Mouse (Mus musculus): ENCODE data around the gene Vti1a. TPM values are rescaled to one million over a fixed set of nuclear protein-coding genes. Genes with fewer than 3 reads are reported as not detected.

The Vti1a gene
- polyA plus RNA-seq, 1 experiment from 2014 or later, result 17.9 TPM

DNA sequence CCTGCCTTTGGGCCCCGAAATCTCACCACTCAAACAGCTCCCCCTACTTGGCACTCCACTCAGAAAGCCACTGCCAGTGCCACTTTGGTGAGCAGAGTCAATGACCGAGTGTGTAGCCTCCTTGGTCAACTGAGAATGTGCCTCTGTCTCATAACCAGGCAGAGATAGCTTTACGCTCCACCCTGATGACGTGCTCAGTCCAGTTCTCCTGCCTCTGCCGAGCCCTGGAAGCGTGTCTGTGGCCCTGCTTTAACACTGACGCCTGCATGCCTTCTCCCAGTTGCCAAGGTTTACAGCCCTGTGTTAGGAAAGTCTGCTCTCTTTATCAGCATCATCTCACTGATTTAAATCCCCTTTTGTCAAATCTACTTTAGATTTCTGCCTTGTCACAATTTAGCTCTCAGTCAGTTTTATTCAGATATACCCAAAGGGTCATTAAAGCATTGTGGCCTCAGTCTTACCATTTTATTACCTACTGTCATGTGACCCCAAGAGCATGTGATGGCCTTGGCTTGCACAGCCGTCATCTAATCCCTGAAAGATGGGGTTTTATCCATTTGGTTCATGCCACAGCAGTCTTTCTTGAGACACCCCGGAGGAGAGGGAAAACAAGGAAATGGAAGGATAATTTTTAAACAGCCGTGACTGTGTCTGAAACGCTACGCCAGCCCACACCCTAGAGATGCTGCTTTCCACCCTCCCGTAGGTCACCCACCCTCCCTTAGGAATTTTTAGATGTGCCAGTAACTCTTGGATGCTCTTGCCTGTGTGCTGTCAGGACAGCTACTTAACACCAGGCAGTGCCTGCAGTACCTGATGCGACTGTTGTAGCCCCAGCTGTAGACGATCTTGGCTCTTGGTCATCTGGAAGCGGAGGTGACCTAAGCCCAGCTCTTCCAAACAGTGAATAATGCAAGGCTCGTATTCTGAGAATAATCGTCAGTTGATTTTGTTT lies 269.5 kb downstream of the Vti1a start:
- ATAC-seq, result no peak
- H3K4me3 ChIP-seq (ENCODE audit: low read depth, low read length), result no peak overlapping the region

DNA sequence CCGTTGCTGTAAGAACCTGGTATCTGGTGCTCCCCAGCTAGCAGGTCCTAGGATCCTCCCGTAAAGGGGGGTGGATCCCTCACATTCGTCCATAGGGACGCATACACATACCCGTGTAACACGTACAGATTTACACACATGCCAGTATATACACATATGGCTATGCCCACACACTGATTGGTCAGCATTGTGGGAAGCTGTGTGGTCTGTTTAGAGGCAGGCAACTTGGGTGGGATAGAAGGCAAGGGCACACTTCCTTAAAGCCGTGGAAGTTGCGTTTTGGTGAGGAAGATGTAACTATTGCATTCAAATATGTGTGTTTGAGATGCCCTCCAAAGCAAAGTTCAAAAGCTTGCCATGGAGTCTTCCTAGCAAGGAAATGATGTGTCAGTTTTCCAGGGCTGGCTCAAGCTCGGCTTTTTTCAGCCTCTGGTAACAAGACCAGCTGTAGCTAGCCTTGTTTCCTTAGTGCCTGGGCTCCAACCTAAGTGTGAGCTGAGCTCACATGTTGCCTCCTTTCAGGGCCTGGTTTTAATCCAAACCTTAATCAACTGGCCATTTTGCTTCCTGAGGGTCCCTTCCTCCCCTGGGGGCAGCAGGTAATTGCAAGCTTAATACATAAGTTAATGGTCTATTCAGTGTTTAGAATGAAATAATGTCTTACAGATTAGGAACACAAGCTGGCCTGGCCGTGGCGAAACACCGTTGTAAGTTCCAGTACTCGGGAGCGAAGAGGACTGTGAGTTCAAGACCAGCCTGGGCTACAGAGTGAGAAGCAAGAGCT lies 271.7 kb downstream of the Vti1a start:
- no peak overlapping the region for H3K9ac ChIP-seq (replicated peaks; ENCODE audit: low read depth)
- no peaks in the 10 kb centered on the region; the same call in 1 of the 2 replicates for H3K4me1 ChIP-seq (ENCODE audit: insufficient read depth, low read depth, low read length)
- ATAC-seq, result no peak
- no peak overlapping the region for H3K27ac ChIP-seq (ENCODE audit: low read length)
- no peaks in the 10 kb centered on the region for H3K27me3 ChIP-seq (replicated peaks; ENCODE audit: insufficient read depth, low read length)
- no peaks in the 10 kb centered on the region for H3K36me3 ChIP-seq (ENCODE audit: insufficient read depth, low read length)
- H3K9me3 ChIP-seq (ENCODE audit: low read length), result no peaks in the 10 kb centered on the region
- H3K4me2 ChIP-seq (replicated peaks; ENCODE audit: low read depth, low read length), result no peak overlapping the region
- no peak for TF ChIP-seq EP300 (IDR thresholded peaks at IDR 0.05)
- no peak for TF ChIP-seq CTCF (IDR thresholded peaks at IDR 0.05)
- no peak for DNase-seq (ENCODE audit: low spot score)
- 80% methylated on average over 14 of the region's 14 CpGs for WGBS
- no peak overlapping the region for H3K4me3 ChIP-seq (ENCODE audit: low read depth, low read length)

More for the DNA sequence above, 269.5 kb downstream of the Vti1a start:
- H3K9me3 ChIP-seq (ENCODE audit: low read length), result no peaks in the 10 kb centered on the region
- WGBS, result 58% methylated on average over 18 of the region's 18 CpGs
- no peaks in the 10 kb centered on the region for H3K27me3 ChIP-seq (replicated peaks; ENCODE audit: insufficient read depth, low read length)
- H3K9ac ChIP-seq (replicated peaks; ENCODE audit: low read depth), result no peak overlapping the region
- no peaks in the 10 kb centered on the region for H3K36me3 ChIP-seq (ENCODE audit: insufficient read depth, low read length)
- H3K4me1 ChIP-seq (ENCODE audit: insufficient read depth, low read depth, low read length), result no peaks in the 10 kb centered on the region
- TF ChIP-seq EP300 (IDR thresholded peaks at IDR 0.05), result no peak
- TF ChIP-seq CTCF (IDR thresholded peaks at IDR 0.05), result no peak
- no peak for DNase-seq (ENCODE audit: low spot score)
- H3K27ac ChIP-seq (ENCODE audit: low read length), result no peak overlapping the region
- no peak overlapping the region for H3K4me2 ChIP-seq (replicated peaks; ENCODE audit: low read depth, low read length)

DNA sequence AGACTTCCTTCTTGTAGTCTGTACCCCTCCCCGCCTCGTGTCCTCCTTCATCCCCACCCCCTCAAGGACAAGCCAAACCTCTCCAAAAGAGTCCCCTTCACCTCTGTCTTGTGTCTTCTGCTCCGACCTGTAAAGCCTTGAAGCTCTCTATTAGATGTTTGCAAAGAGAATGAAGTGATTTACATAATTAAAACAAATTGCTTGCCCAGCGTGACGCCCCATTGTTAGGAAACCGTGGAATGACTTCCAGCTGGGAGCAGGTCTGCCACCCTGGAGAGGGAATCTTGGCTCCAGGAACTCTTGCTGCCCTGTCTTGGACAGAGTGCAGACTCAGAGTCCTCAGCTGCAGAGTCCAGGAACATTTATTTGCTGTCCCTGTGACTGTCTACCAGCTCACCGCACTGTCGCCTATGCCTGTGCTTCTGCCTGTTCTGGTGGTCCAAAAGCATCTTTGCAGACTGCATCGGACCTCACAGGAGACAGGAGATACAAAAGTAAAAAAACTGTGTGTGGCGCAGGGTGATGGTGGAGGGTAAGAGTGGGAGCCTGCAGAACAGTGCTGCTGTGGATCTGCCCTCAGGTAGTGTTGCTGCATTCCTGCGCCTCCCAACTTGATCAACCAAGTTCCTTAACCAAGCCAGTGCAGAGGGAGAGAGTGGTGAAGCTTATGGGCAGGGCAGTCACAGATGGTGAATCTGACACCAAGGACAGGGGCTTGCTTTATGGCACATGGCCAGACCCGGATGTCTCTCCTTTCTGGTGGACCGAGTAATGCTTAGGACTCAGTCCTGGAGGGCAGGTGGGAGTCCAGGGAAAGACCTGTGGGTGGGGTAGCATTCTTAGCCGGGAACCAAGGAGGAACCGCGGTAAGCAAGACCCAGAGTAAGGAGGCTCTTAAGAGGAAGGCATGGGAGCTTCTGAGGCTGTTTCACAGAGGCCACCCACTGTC lies 273.1 kb downstream of the Vti1a start:
- no peak overlapping the region for H3K4me2 ChIP-seq (replicated peaks; ENCODE audit: low read depth, low read length)
- no peaks in the 10 kb centered on the region for H3K27me3 ChIP-seq (replicated peaks; ENCODE audit: insufficient read depth, low read length)
- no peaks in the 10 kb centered on the region for H3K9me3 ChIP-seq (ENCODE audit: low read length)
- DNase-seq (ENCODE audit: low spot score) (no peak), ATAC-seq (no peak)
- no peaks in the 10 kb centered on the region; the same call in 1 of the 2 replicates for H3K4me1 ChIP-seq (ENCODE audit: insufficient read depth, low read depth, low read length)
- no peak overlapping the region for H3K4me3 ChIP-seq (ENCODE audit: low read depth, low read length)
- H3K36me3 ChIP-seq (ENCODE audit: insufficient read depth, low read length), result no peaks in the 10 kb centered on the region
- H3K27ac ChIP-seq (ENCODE audit: low read length), result no peak overlapping the region
- no peak overlapping the region for H3K9ac ChIP-seq (replicated peaks; ENCODE audit: low read depth)
- 65% methylated on average over 16 of the region's 16 CpGs for WGBS
- no peak for TF ChIP-seq EP300 (IDR thresholded peaks at IDR 0.05)
- no peak for TF ChIP-seq CTCF (IDR thresholded peaks at IDR 0.05)

DNA sequence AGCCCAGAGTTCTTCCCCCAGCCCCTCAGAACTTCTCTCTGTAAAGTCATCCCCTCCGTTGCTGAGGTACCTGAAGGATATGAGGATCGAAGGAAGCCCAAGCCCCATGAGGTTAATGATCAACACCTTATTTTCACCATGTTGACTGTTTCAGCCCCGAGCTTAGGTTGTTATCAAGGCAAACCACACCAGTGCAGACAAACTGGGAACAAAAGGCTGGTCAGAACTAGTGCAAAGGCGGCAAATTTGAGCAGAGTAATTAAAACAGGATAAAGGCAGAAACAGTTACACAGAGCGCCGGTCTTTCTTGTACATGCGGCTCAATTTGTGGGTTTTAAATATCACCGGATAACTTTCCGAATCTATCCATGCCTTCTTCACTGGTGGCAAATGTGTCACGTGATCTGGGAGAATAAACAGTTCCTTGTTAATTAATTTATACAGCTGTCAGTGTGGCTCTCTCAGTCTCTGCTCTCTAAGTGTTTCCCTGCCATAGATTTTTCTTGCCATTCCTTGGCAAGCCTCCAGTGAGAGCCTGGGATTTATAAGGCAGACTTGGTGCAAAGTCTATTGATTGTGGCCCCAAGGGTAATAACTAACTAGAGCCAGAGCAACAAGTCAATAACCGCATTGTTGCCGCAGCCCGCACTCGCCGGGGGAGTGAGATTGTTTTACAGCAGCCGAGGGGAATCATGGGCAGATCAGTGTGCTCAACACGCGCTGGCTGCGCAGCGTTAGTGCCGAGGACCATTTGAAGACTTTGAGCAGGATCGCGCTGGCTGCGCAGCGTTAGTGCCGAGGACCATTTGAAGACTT lies 277.0 kb downstream of the Vti1a start:
- no peak overlapping the region for H3K9ac ChIP-seq (replicated peaks; ENCODE audit: low read depth)
- no peak overlapping the region for H3K4me2 ChIP-seq (replicated peaks; ENCODE audit: low read depth, low read length)
- peak; percentile 50 for ATAC-seq
- DNase-seq (ENCODE audit: low spot score), result peak; percentile 59
- no peaks in the 10 kb centered on the region for H3K36me3 ChIP-seq (ENCODE audit: insufficient read depth, low read length)
- peaks cover 3% of the 10 kb centered on the region; the same call in 1 of the 2 replicates for H3K27me3 ChIP-seq (replicated peaks; ENCODE audit: insufficient read depth, low read length)
- no peak overlapping the region for H3K4me3 ChIP-seq (ENCODE audit: low read depth, low read length)
- H3K9me3 ChIP-seq (ENCODE audit: low read length), result no peaks in the 10 kb centered on the region
- no peak overlapping the region for H3K27ac ChIP-seq (ENCODE audit: low read length)
- TF ChIP-seq CTCF (IDR thresholded peaks at IDR 0.05) (no peak), EP300 (IDR thresholded peaks at IDR 0.05) (no peak; the same call in 1 of the 2 replicates)
- 43% methylated on average over 26 of the region's 26 CpGs for WGBS
- H3K4me1 ChIP-seq (ENCODE audit: insufficient read depth, low read depth, low read length), result peaks cover 3% of the 10 kb centered on the region; the same call in 1 of the 2 replicates

All from lung, postnatal 0 days (tissue).